ENCODE assay signal across 22 mouse cellular contexts in the genomic region with DNA sequence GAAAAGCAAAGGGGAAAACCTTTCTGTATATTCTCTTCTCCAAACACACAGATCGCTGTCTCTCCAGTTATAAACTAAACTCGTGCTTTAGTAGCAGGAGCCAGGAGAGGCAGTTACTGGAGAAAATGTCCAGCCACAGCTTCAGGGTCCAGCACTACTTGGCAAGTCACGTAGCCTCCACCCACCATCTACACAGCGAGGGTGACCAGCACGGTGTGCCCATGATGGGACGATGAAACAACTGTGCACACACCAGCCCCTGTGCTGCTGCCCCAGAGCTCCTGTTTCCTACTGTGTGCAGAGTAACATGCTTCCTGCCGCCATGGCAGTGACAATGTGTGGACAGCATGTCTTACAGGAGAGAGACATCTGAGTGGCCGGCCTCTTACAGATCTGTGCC. TPM values are rescaled to one million over a fixed set of nuclear protein-coding genes. Genes with fewer than 3 reads are reported as not detected.
DNase-seq lines count a peak whose midpoint lies in the region; ATAC-seq lines count a peak whose summit lies in the region.
"Had no signal": no experiment of that assay in that cellular context is flagged by ENCODE, and none has a peak within 500 bp of the region (broad histone marks: within the 10 kb centered on the region; RNA-seq: fewer than 3 reads in every experiment).

No protein-coding gene starts in this region.

- H3K36me3 ChIP-seq in heart, embryonic 10.5 days = peaks cover 45% of the 10 kb centered on the region
- H3K36me3 ChIP-seq in lung, embryonic 15.5 days = peaks cover 16% of the 10 kb centered on the region; the same call in 1 of the 2 replicates
- H3K36me3 ChIP-seq in megakaryocyte, embryonic 14.5 days (replicated peaks; ENCODE audit: low read length) = peaks cover 53% of the 10 kb centered on the region

- 0 out of 2 replicates have a peak, but pooled peaks cover 3% of the 10 kb centered on the region for H3K4me1 ChIP-seq in heart, embryonic 10.5 days
- peaks cover 4% of the 10 kb centered on the region for H3K4me1 ChIP-seq in lung, embryonic 15.5 days
- peaks cover 4% of the 10 kb centered on the region; the same call in 1 of the 2 replicates for H3K4me1 ChIP-seq in megakaryocyte, embryonic 14.5 days
- H3K4me1 ChIP-seq: embryonic facial prominence, embryonic 13.5 days; embryonic facial prominence, embryonic 15.5 days; forebrain, embryonic 10.5 days; forebrain, embryonic 12.5 days had no signal

- H3K4me3 ChIP-seq in heart, embryonic 10.5 days = no peak overlapping the region
- H3K4me3 ChIP-seq in lung, embryonic 15.5 days = no peak overlapping the region
- H3K4me3 ChIP-seq in megakaryocyte, embryonic 14.5 days (replicated peaks) = peak overlapping the region; percentile 7
- H3K4me3 ChIP-seq: embryonic facial prominence, embryonic 13.5 days; embryonic facial prominence, embryonic 15.5 days; erythroblast, embryonic 14.5 days; forebrain, embryonic 10.5 days; forebrain, embryonic 12.5 days had no signal

- no peaks in the 10 kb centered on the region for H3K9me3 ChIP-seq in heart, embryonic 10.5 days
- no peaks in the 10 kb centered on the region for H3K9me3 ChIP-seq in lung, embryonic 15.5 days
- no peaks in the 10 kb centered on the region for H3K9me3 ChIP-seq in megakaryocyte, embryonic 14.5 days
- H3K9me3 ChIP-seq: embryonic facial prominence, embryonic 15.5 days; forebrain, embryonic 10.5 days; forebrain, embryonic 12.5 days had no signal

- H3K4me2 ChIP-seq in lung, embryonic 15.5 days = no peak overlapping the region
- H3K4me2 ChIP-seq: embryonic facial prominence, embryonic 13.5 days; embryonic facial prominence, embryonic 15.5 days; forebrain, embryonic 12.5 days had no signal

- no peak overlapping the region for H3K9ac ChIP-seq in lung, embryonic 15.5 days
- H3K9ac ChIP-seq: embryonic facial prominence, embryonic 13.5 days; embryonic facial prominence, embryonic 15.5 days; forebrain, embryonic 12.5 days had no signal

- H3K27ac ChIP-seq in heart, embryonic 10.5 days = 0 out of 2 replicates have a peak overlapping the region, but pooled peaks have one; percentile 23
- H3K27ac ChIP-seq in lung, embryonic 15.5 days = peak overlapping the region; percentile 53
- H3K27ac ChIP-seq: embryonic facial prominence, embryonic 13.5 days; embryonic facial prominence, embryonic 15.5 days; forebrain, embryonic 10.5 days; forebrain, embryonic 12.5 days had no signal

- peak; percentile 32; the same call in 1 of the 2 replicates for ATAC-seq in lung, embryonic 15.5 days (ENCODE audit: borderline replicate concordance, extremely low read depth, low FRiP score, low TSS enrichment)
- no peak for ATAC-seq in megakaryocyte, adult 5-6 weeks (ENCODE audit: poor library complexity, severe bottlenecking)
- ATAC-seq: forebrain, embryonic 14.5 days had no signal

- 76% methylated on average over 8 of the region's 8 CpGs for WGBS in heart, embryonic 10.5 days
- WGBS in lung, embryonic 15.5 days = 46% methylated on average over 8 of the region's 8 CpGs

- intact Hi-C loops in heart, postnatal 14 days (cut with DNase I) = no loop called here

- no peaks in the 10 kb centered on the region for H3K27me3 ChIP-seq in heart, embryonic 10.5 days (ENCODE audit: insufficient read depth, poor library complexity, severe bottlenecking)
- no peaks in the 10 kb centered on the region for H3K27me3 ChIP-seq in lung, embryonic 15.5 days
- H3K27me3 ChIP-seq in megakaryocyte, embryonic 14.5 days (replicated peaks) = no peaks in the 10 kb centered on the region
- H3K27me3 ChIP-seq: embryonic facial prominence, embryonic 13.5 days; embryonic facial prominence, embryonic 15.5 days; forebrain, embryonic 12.5 days had no signal

- no peak for DNase-seq in heart, embryonic 10.5 days (ENCODE audit: low spot score)
- no peak for DNase-seq in heart, postnatal 14 days
- DNase-seq in lung, postnatal 10 days = no peak
- DNase-seq: adrenal gland, adult 2 months; adrenal gland, postnatal 10 days; adrenal gland, postnatal 25 days; cerebellum, adult 11 months; cerebellum, adult 18-20 months; cerebellum, adult 8-10 months; cerebellum, adult 9-11 months; cerebellum, postnatal 14 days; cerebellum, postnatal 36 days; embryo, embryonic 11 days had no signal

RNA-seq across cellular contexts. Expression of a gene that starts 56.0 kb away (rescaled TPM):
- 17.5 and 19.5 TPM in 2 replicates for polyA plus RNA-seq in heart, embryonic 10.5 days (2016; fragmentation: Nextera tagmentation; extraction: Ambion mirVana)
- 1 to 10 TPM; 5.4 to 7.9 TPM for total RNA-seq in heart, postnatal 14 days (2021)
- polyA plus RNA-seq in lung, embryonic 15.5 days (2015; fragmentation: Nextera tagmentation; extraction: Ambion mirVana) = 11.9 and 12.5 TPM in 2 replicates
- polyA plus RNA-seq in megakaryocyte, embryonic 14.5 days (2012; ENCODE audit: insufficient read depth, low replicate concordance) = 1.7 and 3.0 TPM in 2 replicates
- 1.8 and 3.1 TPM in 2 replicates for total RNA-seq in megakaryocyte, adult 5-6 weeks (2015)
- total RNA-seq in megakaryocyte, adult 5-6 weeks (2017) = 2.4 and 2.5 TPM in 2 replicates
